Mouse (Mus musculus) heart, postnatal 0 days (tissue): ENCODE measurements around the gene Etv1. TPM values are rescaled to one million over a fixed set of nuclear protein-coding genes. Genes with fewer than 3 reads are reported as not detected.

Experiments
- ATAC-seq: fragments of 200-750 bp; cut with Nextera tagmentation; 2 replicates; pipeline ENCODE4 v1.8.0; 2017; ENCODE audit warnings: low read depth, moderate number of reproducible peaks, moderate library complexity; ENCODE audit not compliant: insufficient read depth
- DNase-seq: peaks from one replicate; pipeline ENCODE4 v3.0.0-alpha.2; 2016; ENCODE audit warnings: low spot score
- H3K27ac ChIP-seq: fragments of 300-500 bp; sonication (generic); 2 replicates; pipeline ENCODE4 v1.5.1; 2014; ENCODE audit warnings: low read depth, mild to moderate bottlenecking
- H3K27me3 ChIP-seq: fragments of 300-500 bp; sonication (generic); 2 replicates; pipeline ENCODE4 v1.6.1; 2014; ENCODE audit warnings: low read length, mixed read lengths; ENCODE audit not compliant: control insufficient read depth, insufficient read depth
- H3K36me3 ChIP-seq: fragments of 300-500 bp; sonication (generic); replicated peaks from 2 replicates; pipeline ENCODE4 v1.6.1; 2014; ENCODE audit warnings: low read length, mixed read lengths; ENCODE audit not compliant: control insufficient read depth, insufficient read depth
- H3K4me1 ChIP-seq: fragments of 300-500 bp; sonication (generic); 2 replicates; pipeline ENCODE4 v1.6.1; 2014; ENCODE audit warnings: antibody characterized with exemption; ENCODE audit not compliant: control insufficient read depth, insufficient read depth
- H3K4me2 ChIP-seq: fragments of 300-500 bp; sonication (generic); 2 replicates; pipeline ENCODE4 v1.6.1; 2014; ENCODE audit warnings: low read depth, mild to moderate bottlenecking, low read length, moderate library complexity
- H3K4me3 ChIP-seq: fragments of 300-500 bp; sonication (generic); 2 replicates; pipeline ENCODE4 v1.5.1; 2014; ENCODE audit warnings: low read depth, low read length
- H3K9ac ChIP-seq: fragments of 300-500 bp; sonication (generic); replicated peaks from 2 replicates; pipeline ENCODE4 v1.6.1; 2014; ENCODE audit warnings: low read depth, low read length, mixed read lengths
- H3K9me3 ChIP-seq: fragments of 300-500 bp; sonication (generic); replicated peaks from 2 replicates; pipeline ENCODE4 v1.6.1; 2016; ENCODE audit warnings: low read length; ENCODE audit not compliant: control insufficient read depth
- CTCF ChIP-seq: IDR thresholded peaks from 2 replicates; pipeline ENCODE4 v1.5.1; 2016; ENCODE audit warnings: antibody characterized with exemption, control low read depth, low read depth
- EP300 ChIP-seq: IDR thresholded peaks from 2 replicates; pipeline ENCODE4 v1.6.1; 2016; ENCODE audit warnings: antibody characterized with exemption, low read depth
- WGBS: fragments of 180-500 bp; shearing (Covaris S2); extraction: QIAGEN DNeasy Blood & Tissue Kit; methylation state at CpG from one replicate; pipeline ENCODE4 v1.1.7; 2014; 5-methylcytosine and 5-hydroxymethylcytosine counted together
- polyA plus RNA-seq: library from polyadenylated mRNA; unstranded; fragments of >200 nt; fragmentation: Nextera tagmentation; extraction: Ambion mirVana; gene quantifications from 2 replicates; pipeline ENCODE4 v1.2.1, GENCODE M21; 2015
- total RNA-seq: library from RNA; depleted of rRNA; stranded (reverse); fragments of >200 nt; gene quantifications from 2 replicates; pipeline ENCODE4 v1.2.3, GENCODE M21; 2014; ENCODE audit warnings: low replicate concordance

The Etv1 gene
- total and polyA plus RNA-seq, 2 experiments from 2014 or later: 24.8 to 31.9 TPM

DNA sequence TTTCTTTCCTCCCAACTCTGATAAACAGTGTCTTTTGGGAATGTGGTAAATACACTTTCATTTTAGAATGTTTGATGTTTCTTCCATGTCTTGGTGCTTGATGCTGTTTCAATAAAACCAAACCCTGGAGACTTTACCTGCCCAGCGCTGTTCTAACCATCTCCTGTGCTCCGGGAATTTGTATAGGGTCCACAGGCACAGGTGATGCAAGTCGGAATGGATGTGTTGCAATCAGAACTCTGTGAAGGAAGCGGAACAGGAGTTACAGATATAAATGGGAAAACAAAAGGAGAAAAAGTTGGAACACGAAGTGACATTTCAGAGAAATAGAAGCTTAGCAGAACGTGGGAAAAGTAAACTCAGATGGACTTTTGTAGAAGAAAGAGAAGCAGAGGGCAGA is 127.1 kb downstream of the Etv1 start:
- no peak for ATAC-seq
- 66% methylated on average over 6 of the region's 6 CpGs for whole genome bisulfite sequencing

DNA sequence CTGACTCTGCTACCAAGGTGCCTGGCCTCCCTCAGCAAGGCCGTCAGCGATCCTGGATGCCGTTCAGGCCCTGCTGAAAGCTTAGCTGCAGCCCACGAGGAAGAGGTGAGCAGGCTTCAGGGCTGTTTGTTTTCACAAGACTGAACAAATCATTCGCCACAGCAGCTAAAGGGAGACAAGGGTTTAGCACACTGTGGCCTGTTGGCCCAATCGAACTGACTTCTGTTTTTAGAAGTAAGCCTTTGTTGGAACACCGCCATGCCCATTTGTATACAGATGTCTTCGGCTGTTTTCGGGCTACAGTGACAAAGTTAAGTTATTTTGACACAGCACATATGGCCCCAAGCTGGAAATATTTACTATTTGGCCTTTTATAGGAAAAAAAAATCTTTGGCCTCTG is 127.6 kb downstream of the Etv1 start:
- Histone ChIP-seq H3K4me3 (no peak overlapping the region), H3K27me3 (no peaks in the 10 kb centered on the region), H3K9ac (0 out of 2 replicates have a peak overlapping the region, but pooled peaks have one; percentile 0), H3K4me1 (no peaks in the 10 kb centered on the region), H3K9me3 (no peaks in the 10 kb centered on the region), H3K36me3 (no peaks in the 10 kb centered on the region), H3K27ac (no peak overlapping the region), H3K4me2 (no peak overlapping the region)
- ATAC-seq (no peak), DNase-seq (no peak)
- no peak for TF ChIP-seq EP300
- no peak for TF ChIP-seq CTCF
- WGBS: 34% methylated on average over 9 of the region's 9 CpGs

More for the DNA sequence above, 127.1 kb downstream of the Etv1 start:
- Histone ChIP-seq H3K36me3 (no peaks in the 10 kb centered on the region), H3K4me3 (no peak overlapping the region), H3K27ac (no peak overlapping the region), H3K27me3 (no peaks in the 10 kb centered on the region), H3K9ac (0 out of 2 replicates have a peak overlapping the region, but pooled peaks have one; percentile 0), H3K4me1 (no peaks in the 10 kb centered on the region), H3K9me3 (no peaks in the 10 kb centered on the region), H3K4me2 (no peak overlapping the region)
- TF ChIP-seq CTCF: no peak
- no peak for TF ChIP-seq EP300
- DNase-seq: no peak

DNA sequence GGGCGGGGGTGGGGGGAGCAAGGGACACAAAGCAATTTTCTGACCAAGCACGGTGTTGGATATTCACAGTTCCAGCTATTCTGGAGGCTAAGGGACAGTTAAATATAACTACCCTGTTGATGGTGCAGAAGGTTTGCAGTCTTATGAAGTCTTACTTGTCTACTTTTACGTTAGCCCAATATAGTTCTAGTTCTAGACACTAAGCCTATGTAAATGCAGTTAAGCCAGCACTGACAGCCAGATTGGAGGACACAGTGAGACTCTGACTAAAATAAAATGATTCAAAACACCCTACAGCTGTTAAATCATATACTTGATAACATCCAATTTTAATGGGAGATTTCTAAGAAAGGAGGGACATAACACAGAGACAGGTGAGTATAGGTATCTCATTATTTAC is 129.8 kb downstream of the Etv1 start:
- Histone ChIP-seq H3K27me3 (no peaks in the 10 kb centered on the region), H3K9ac (no peak overlapping the region), H3K9me3 (no peaks in the 10 kb centered on the region), H3K27ac (no peak overlapping the region), H3K4me3 (no peak overlapping the region), H3K4me2 (no peak overlapping the region), H3K4me1 (no peaks in the 10 kb centered on the region), H3K36me3 (no peaks in the 10 kb centered on the region)
- ATAC-seq: no peak
- WGBS: 79% methylated on average over 3 of the region's 3 CpGs
- no peak for TF ChIP-seq CTCF
- no peak for TF ChIP-seq EP300
- no peak for DNase-seq
